Mouse (Mus musculus) thymus, adult 2 months (tissue): ENCODE measurements around the gene Adh1.

Experiments used
- CTCF ChIP-seq: fragments of 200-500 bp; IDR thresholded peaks from 2 replicates; pipeline ENCODE4 v1.5.1; 2012; ENCODE audit warnings: mild to moderate bottlenecking, control low read depth, low read length, moderate library complexity, borderline replicate concordance; ENCODE audit not compliant: control insufficient read depth, poor library complexity, insufficient read depth; ENCODE audit errors: extremely low read depth
- POLR2A ChIP-seq: fragments of 200-500 bp; IDR thresholded peaks from 2 replicates; pipeline ENCODE4 v1.6.1; 2012; ENCODE audit warnings: mild to moderate bottlenecking, low read length, control low read depth, moderate library complexity; ENCODE audit not compliant: control insufficient read depth, poor library complexity, insufficient read depth; ENCODE audit errors: extremely low read depth

DNA sequence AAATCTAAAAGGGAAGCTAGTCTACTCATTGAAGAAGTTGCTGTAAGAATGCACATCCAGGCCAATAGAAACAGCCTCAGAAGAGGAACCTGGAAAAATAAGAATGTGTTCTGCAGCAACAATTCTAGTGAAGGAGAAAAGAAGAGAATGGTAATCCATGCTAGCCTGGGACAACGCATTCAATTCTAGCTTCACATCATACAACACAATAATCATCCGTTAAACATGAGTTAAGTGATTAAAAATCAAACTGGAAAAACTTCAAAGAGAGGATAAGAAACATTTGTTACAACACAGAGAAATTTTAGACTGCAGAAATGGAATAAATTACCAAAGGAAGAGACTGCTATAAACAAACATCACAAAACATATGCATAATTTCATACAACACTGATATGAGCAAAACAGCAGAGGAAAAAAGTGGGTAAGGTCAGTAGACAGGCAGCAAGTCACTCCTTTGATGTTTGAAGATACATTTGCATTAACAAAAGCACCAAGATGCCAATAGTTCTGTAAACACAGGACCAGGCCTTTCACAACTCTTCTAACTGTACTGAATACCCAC, 56.2 kb downstream of the Adh1 start:
- no peak for TF ChIP-seq CTCF
- no peak for TF ChIP-seq POLR2A
